In genomic region chr11:108330818-108331217, GRCm38 (mm10) we compare ENCODE assay signal across 1 mouse cellular context.
TF ChIP-seq lines count a peak whose summit lies in the region.

No protein-coding gene starts in this region.

TF ChIP-seq in C2C12, 6 proteins besides CTCF, POLR2A, EP300 and RAD21 (continued from another document):
- TF ChIP-seq MAX (IDR thresholded peaks at IDR 0.05): no peak
- TF ChIP-seq CEBPB (IDR thresholded peaks at IDR 0.05; ENCODE audit: low read depth): peak; percentile 33
